In genomic region chr16:72664233-72664613, GRCm38 (mm10) we compare ENCODE assay signal across 8 mouse cellular contexts.
DNase-seq lines count a peak whose midpoint lies in the region; ATAC-seq and TF ChIP-seq lines count a peak whose summit lies in the region.

No protein-coding gene starts in this region.

- H3K9ac ChIP-seq in heart, embryonic 14.5 days (ENCODE audit: low read length): peak overlapping the region; percentile 77
- H3K9ac ChIP-seq in liver, embryonic 12.5 days: peak overlapping the region; percentile 52
- H3K9ac ChIP-seq in stomach, embryonic 16.5 days (ENCODE audit: low read length): peak overlapping the region; percentile 83

- H3K4me1 ChIP-seq in lung, adult 2 months (ENCODE audit: control insufficient read depth, insufficient read depth, low read length): no peaks in the 10 kb centered on the region; the same call in 1 of the 2 replicates
- no peaks in the 10 kb centered on the region for H3K4me1 ChIP-seq in cerebellum, adult 2 months (ENCODE audit: control insufficient read depth, insufficient read depth, low read length)
- H3K4me1 ChIP-seq in heart, embryonic 14.5 days (ENCODE audit: control insufficient read depth in 2 of 2, insufficient read depth in 2 of 2, low read length in 2 of 2): no peaks in the 10 kb centered on the region; a peak in 2 of 4 replicates
- H3K4me1 ChIP-seq in liver, embryonic 12.5 days: no peaks in the 10 kb centered on the region
- no peaks in the 10 kb centered on the region for H3K4me1 ChIP-seq in stomach, embryonic 16.5 days (ENCODE audit: control insufficient read depth, insufficient read depth, low read length)

- 6% methylated on average over 12 of the region's 12 CpGs for WGBS in lung, adult 2 months
- under 1% methylated on average over 12 of the region's 12 CpGs for WGBS in cerebellum, adult 2 months
- WGBS in heart, embryonic 14.5 days: 2% methylated on average over 12 of the region's 12 CpGs
- 4% methylated on average over 11 of the region's 12 CpGs for WGBS in liver, embryonic 12.5 days (ENCODE audit: insufficient replicate concordance)
- WGBS in stomach, embryonic 16.5 days: under 1% methylated on average over 12 of the region's 12 CpGs

- no peaks in the 10 kb centered on the region for H3K9me3 ChIP-seq in heart, embryonic 14.5 days (ENCODE audit: control insufficient read depth, low read length)
- no peaks in the 10 kb centered on the region for H3K9me3 ChIP-seq in liver, embryonic 12.5 days (replicated peaks)
- no peaks in the 10 kb centered on the region for H3K9me3 ChIP-seq in stomach, embryonic 16.5 days (replicated peaks; ENCODE audit: control insufficient read depth, low read length)

- peak overlapping the region; percentile 58 for H3K4me3 ChIP-seq in lung, adult 2 months (replicated peaks; ENCODE audit: extremely low read depth, low read depth, low read length)
- peak overlapping the region; percentile 54 for H3K4me3 ChIP-seq in cerebellum, adult 2 months (replicated peaks; ENCODE audit: insufficient read depth, low read depth, low read length)
- peak overlapping the region; percentile 83 to 87 for H3K4me3 ChIP-seq in heart, embryonic 14.5 days (ENCODE audit: control insufficient read depth in 1 of 2, insufficient read depth in 1 of 2, low read depth in 1 of 2, low read length in 2 of 2)
- peak overlapping the region; percentile 57 for H3K4me3 ChIP-seq in liver, embryonic 12.5 days
- peak overlapping the region; percentile 85 for H3K4me3 ChIP-seq in stomach, embryonic 16.5 days (replicated peaks; ENCODE audit: low read length)

- H3K36me3 ChIP-seq in heart, embryonic 14.5 days (ENCODE audit: control insufficient read depth, insufficient read depth, low read length): no peaks in the 10 kb centered on the region
- H3K36me3 ChIP-seq in liver, embryonic 12.5 days: no peaks in the 10 kb centered on the region
- no peaks in the 10 kb centered on the region for H3K36me3 ChIP-seq in stomach, embryonic 16.5 days (ENCODE audit: control insufficient read depth, insufficient read depth, low read length)

- H3K4me2 ChIP-seq in heart, embryonic 14.5 days (ENCODE audit: low read length): peak overlapping the region; percentile 85
- peak overlapping the region; percentile 45 for H3K4me2 ChIP-seq in liver, embryonic 12.5 days
- H3K4me2 ChIP-seq in stomach, embryonic 16.5 days (ENCODE audit: low read depth, low read length): peak overlapping the region; percentile 79

- no peak for DNase-seq in lung, adult 2 months
- DNase-seq in lung, postnatal 36 days: no peak
- DNase-seq in cerebellum, adult 2 months: no peak
- DNase-seq in urinary bladder, adult 18-20 months (ENCODE audit: low spot score in 2 of 2): no peak
- no peak for DNase-seq in layer of hippocampus, postnatal 25 days (ENCODE audit: extremely low spot score in 1 of 2, low spot score in 1 of 2)

- TF ChIP-seq CTCF in lung, adult 2 months (IDR thresholded peaks at IDR 0.05; ENCODE audit: insufficient read depth, low read length): no peak
- TF ChIP-seq CTCF in cerebellum, adult 2 months (IDR thresholded peaks at IDR 0.05; ENCODE audit: borderline replicate concordance, insufficient read depth, low read depth, low read length): no peak

- H3K27me3 ChIP-seq in cerebellum, adult 2 months (ENCODE audit: control insufficient read depth, insufficient read depth, low read length): no peaks in the 10 kb centered on the region
- H3K27me3 ChIP-seq in heart, embryonic 14.5 days (ENCODE audit: control insufficient read depth, insufficient read depth, low read length): no peaks in the 10 kb centered on the region
- peaks cover 18% of the 10 kb centered on the region for H3K27me3 ChIP-seq in liver, embryonic 12.5 days (replicated peaks)
- H3K27me3 ChIP-seq in stomach, embryonic 16.5 days (ENCODE audit: control insufficient read depth, insufficient read depth, low read length): no peaks in the 10 kb centered on the region

- ATAC-seq in heart, embryonic 14.5 days (ENCODE audit: insufficient number of reproducible peaks, insufficient read depth, low FRiP score, low read depth): no peak; the same call in 1 of the 2 replicates
- ATAC-seq in liver, embryonic 12.5 days: peak; percentile 15; the same call in 1 of the 2 replicates
- no peak for ATAC-seq in stomach, embryonic 16.5 days (ENCODE audit: insufficient read depth, low FRiP score)

- no peak overlapping the region for H3K27ac ChIP-seq in cerebellum, adult 2 months (ENCODE audit: insufficient read depth, low read length)
- H3K27ac ChIP-seq in heart, embryonic 14.5 days (replicated peaks in 1 of 2; ENCODE audit: control insufficient read depth in 1 of 2, insufficient read depth in 1 of 2, low read depth in 2 of 2, low read length in 2 of 2): peak overlapping the region in 1 of 2 experiments; percentile 95; a peak in 2 of 4 replicates
- H3K27ac ChIP-seq in liver, embryonic 12.5 days: no peak overlapping the region
- peak overlapping the region; percentile 99; the same call in 1 of the 2 replicates for H3K27ac ChIP-seq in stomach, embryonic 16.5 days (ENCODE audit: low read length)

- TF ChIP-seq POLR2A in lung, adult 2 months (IDR thresholded peaks at IDR 0.05; ENCODE audit: borderline replicate concordance, extremely low read depth, low read depth, low read length): no peak
- TF ChIP-seq POLR2A in cerebellum, adult 2 months (IDR thresholded peaks at IDR 0.05; ENCODE audit: borderline replicate concordance, insufficient read depth, low read length): no peak
